Mouse (Mus musculus) lung, postnatal 0 days (tissue): Measurements from ENCODE around the gene Siglece. TPM values are rescaled to one million over a fixed set of nuclear protein-coding genes. Genes with fewer than 3 reads are reported as not detected.

ENCODE experiments used
- ATAC-seq: fragments of 200-750 bp; cut with Nextera tagmentation; 2 replicates; pipeline ENCODE4 v1.8.0; 2017; ENCODE audit warnings: moderate library complexity
- DNase-seq: peaks from one replicate; pipeline ENCODE4 v3.0.0-alpha.2; 2016; ENCODE audit warnings: low spot score
- H3K27ac ChIP-seq: fragments of 300-500 bp; sonication (generic); 2 replicates; pipeline ENCODE4 v1.5.1; 2014; ENCODE audit warnings: antibody characterized with exemption, mild to moderate bottlenecking, low read length, mixed read lengths
- H3K27me3 ChIP-seq: fragments of 300-500 bp; sonication (generic); replicated peaks from 2 replicates; pipeline ENCODE4 v1.6.1; 2014; ENCODE audit warnings: low read length, mixed read lengths; ENCODE audit not compliant: insufficient read depth
- H3K36me3 ChIP-seq: fragments of 300-500 bp; sonication (generic); 2 replicates; pipeline ENCODE4 v1.6.1; 2014; ENCODE audit warnings: low read length, mixed read lengths; ENCODE audit not compliant: insufficient read depth
- H3K4me1 ChIP-seq: fragments of 300-500 bp; sonication (generic); 2 replicates; pipeline ENCODE4 v1.6.1; 2014; ENCODE audit warnings: antibody characterized with exemption, low read depth, low read length, mixed read lengths; ENCODE audit not compliant: insufficient read depth
- H3K4me2 ChIP-seq: fragments of 300-500 bp; sonication (generic); replicated peaks from 2 replicates; pipeline ENCODE4 v1.6.1; 2014; ENCODE audit warnings: low read depth, mild to moderate bottlenecking, low read length, moderate library complexity, mixed read lengths
- H3K4me3 ChIP-seq: fragments of 300-500 bp; sonication (generic); 2 replicates; pipeline ENCODE4 v1.5.1; 2014; ENCODE audit warnings: low read depth, low read length
- H3K9ac ChIP-seq: fragments of 300-500 bp; sonication (generic); replicated peaks from 2 replicates; pipeline ENCODE4 v1.6.1; 2014; ENCODE audit warnings: low read depth, mild to moderate bottlenecking
- H3K9me3 ChIP-seq: fragments of 300-500 bp; sonication (generic); 2 replicates; pipeline ENCODE4 v1.6.1; 2016; ENCODE audit warnings: low read length, mixed read lengths
- CTCF ChIP-seq: IDR thresholded peaks from 2 replicates; pipeline ENCODE4 v1.5.1; 2016; ENCODE audit warnings: antibody characterized with exemption, mild to moderate bottlenecking
- EP300 ChIP-seq: IDR thresholded peaks from 2 replicates; pipeline ENCODE4 v1.6.1; 2016; ENCODE audit warnings: antibody characterized with exemption, mild to moderate bottlenecking, control low read depth
- WGBS: fragments of 180-500 bp; shearing (Covaris S2); extraction: QIAGEN DNeasy Blood & Tissue Kit; methylation state at CpG from one replicate; pipeline ENCODE4 v1.1.7; 2014; 5-methylcytosine and 5-hydroxymethylcytosine counted together
- polyA plus RNA-seq: library from polyadenylated mRNA; unstranded; fragments of >200 nt; fragmentation: Nextera tagmentation; extraction: Ambion mirVana; gene quantifications from 2 replicates; pipeline ENCODE4 v1.2.1, GENCODE M21; 2015

Siglece gene
- polyA plus RNA-seq, 1 experiment from 2014 or later, result 4.0 TPM

- 57% methylated on average over 7 of the region's 7 CpGs for WGBS
- H3K9me3 ChIP-seq, result no peaks in the 10 kb centered on the region
- ATAC-seq (no peak), DNase-seq (no peak)
- no peak overlapping the region for H3K4me3 ChIP-seq
- H3K9ac ChIP-seq, result no peak overlapping the region
- H3K27ac ChIP-seq, result no peak overlapping the region
- H3K4me1 ChIP-seq, result no peaks in the 10 kb centered on the region
- no peaks in the 10 kb centered on the region for H3K36me3 ChIP-seq
- no peaks in the 10 kb centered on the region for H3K27me3 ChIP-seq
- TF ChIP-seq EP300 (no peak), CTCF (no peak)
- H3K4me2 ChIP-seq, result no peak overlapping the region
Measured at GRCm38 (mm10) chr7:43622927-43623326, 37.0 kb downstream of the Siglece start.

GRCm38 (mm10) chr7:43613816-43614551 lies 46.0 kb downstream of the Siglece start:
- DNase-seq (no peak), ATAC-seq (no peak)
- Histone ChIP-seq H3K36me3 (no peaks in the 10 kb centered on the region), H3K4me2 (no peak overlapping the region), H3K4me1 (no peaks in the 10 kb centered on the region), H3K9ac (no peak overlapping the region), H3K27me3 (no peaks in the 10 kb centered on the region), H3K4me3 (no peak overlapping the region), H3K9me3 (no peaks in the 10 kb centered on the region), H3K27ac (no peak overlapping the region)
- 89% methylated on average over 14 of the region's 14 CpGs for WGBS
- no peak for TF ChIP-seq CTCF
- TF ChIP-seq EP300, result no peak

GRCm38 (mm10) chr7:43608316-43608824 lies 51.6 kb downstream of the Siglece start:
- TF ChIP-seq EP300 (no peak), CTCF (no peak)
- Histone ChIP-seq H3K27me3 (no peaks in the 10 kb centered on the region), H3K27ac (no peak overlapping the region), H3K9me3 (no peaks in the 10 kb centered on the region), H3K9ac (no peak overlapping the region), H3K4me1 (0 out of 2 replicates have a peak, but pooled peaks cover 4% of the 10 kb centered on the region), H3K36me3 (no peaks in the 10 kb centered on the region), H3K4me3 (no peak overlapping the region), H3K4me2 (no peak overlapping the region)
- ATAC-seq, result no peak
- no peak for DNase-seq
- WGBS, result 60% methylated on average over 7 of the region's 7 CpGs

GRCm38 (mm10) chr7:43607743-43608287 lies 52.1 kb downstream of the Siglece start:
- no peak overlapping the region for H3K9ac ChIP-seq
- no peak for ATAC-seq
- TF ChIP-seq EP300 (no peak), CTCF (no peak)
- DNase-seq, result peak; percentile 36
- 0 out of 2 replicates have a peak, but pooled peaks cover 4% of the 10 kb centered on the region for H3K4me1 ChIP-seq
- WGBS, result 37% methylated on average over 5 of the region's 5 CpGs
- H3K4me2 ChIP-seq, result no peak overlapping the region
- no peaks in the 10 kb centered on the region for H3K9me3 ChIP-seq
- no peak overlapping the region for H3K27ac ChIP-seq
- H3K4me3 ChIP-seq, result no peak overlapping the region
- no peaks in the 10 kb centered on the region for H3K27me3 ChIP-seq
- no peaks in the 10 kb centered on the region for H3K36me3 ChIP-seq

- DNase-seq, result peak; percentile 82
- Histone ChIP-seq H3K36me3 (no peaks in the 10 kb centered on the region), H3K9ac (no peak within 1 kb of the TSS), H3K9me3 (no peaks in the 10 kb centered on the region), H3K27me3 (no peaks in the 10 kb centered on the region), H3K4me1 (0 out of 2 replicates have a peak, but pooled peaks cover 4% of the 10 kb centered on the region), H3K4me2 (peak within 1 kb of the TSS; percentile 44), H3K4me3 (peak within 1 kb of the TSS; percentile 12; the same call in 1 of the 2 replicates), H3K27ac (no peak within 1 kb of the TSS)
- ATAC-seq, result peak; percentile 91
- no peak for TF ChIP-seq EP300
- TF ChIP-seq CTCF, result no peak
- WGBS, result 16% methylated on average over 41 of the region's 41 CpGs
Measured at GRCm38 (mm10) chr7:43606896-43607742, 52.8 kb downstream of the Siglece start, which contains the start of gene Zfp819. Gene Zfp819, plus strand, starts transcription at chr7:43607169.

GRCm38 (mm10) chr7:43601884-43602283 lies 58.1 kb downstream of the Siglece start:
- DNase-seq (no peak), ATAC-seq (no peak)
- H3K4me3 ChIP-seq, result no peak overlapping the region
- 28% methylated on average over 5 of the region's 5 CpGs for WGBS
- H3K4me2 ChIP-seq, result no peak overlapping the region
- H3K4me1 ChIP-seq, result no peaks in the 10 kb centered on the region
- TF ChIP-seq CTCF, result no peak
- no peak for TF ChIP-seq EP300
- H3K27ac ChIP-seq, result no peak overlapping the region
- no peak overlapping the region for H3K9ac ChIP-seq
- H3K27me3 ChIP-seq, result no peaks in the 10 kb centered on the region
- no peaks in the 10 kb centered on the region for H3K36me3 ChIP-seq
- H3K9me3 ChIP-seq, result no peaks in the 10 kb centered on the region

Other genes starting within 250 kb of the Siglece start
- gene Lim2, start 232.5 kb downstream of the Siglece start, polyA plus RNA-seq, result not detected in 2 replicates
- gene Nkg7, start 223.1 kb downstream of the Siglece start, polyA plus RNA-seq, result 2.6 and 2.9 TPM in 2 replicates
- gene Cldnd2, start 219.4 kb downstream of the Siglece start, polyA plus RNA-seq, result 0.21 TPM in 1 of 2 replicates, not detected in the other
- gene Etfb, start 216.1 kb downstream of the Siglece start, polyA plus RNA-seq, result 356 and 377 TPM in 2 replicates
- 0.35 TPM in 1 of 2 replicates, not detected in the other for gene Gm45233, start 216.0 kb downstream of the Siglece start, polyA plus RNA-seq
- gene Vsig10l, start 197.0 kb downstream of the Siglece start, polyA plus RNA-seq, result 5.0 TPM in 2 replicates
- gene Iglon5, start 170.1 kb downstream of the Siglece start, polyA plus RNA-seq, result 0.05 TPM in 1 of 2 replicates, not detected in the other
- not detected in 2 replicates for gene 4931406B18Rik, start 154.2 kb downstream of the Siglece start, polyA plus RNA-seq
- 5.0 and 6.2 TPM in 2 replicates for gene Cd33, start 115.7 kb downstream of the Siglece start, polyA plus RNA-seq
- gene Zfp658, start 97.9 kb downstream of the Siglece start, polyA plus RNA-seq, result 1.7 and 1.8 TPM in 2 replicates
- gene Zfp719, start 80.6 kb downstream of the Siglece start, polyA plus RNA-seq, result 5.7 and 6.0 TPM in 2 replicates
- 0.08 and 0.27 TPM in 2 replicates for gene Zfp819, start 53.0 kb downstream of the Siglece start, polyA plus RNA-seq
- 0.07 and 0.08 TPM in 2 replicates for gene Ceacam18, start 25.5 kb downstream of the Siglece start, polyA plus RNA-seq
- 8.5 and 9.0 TPM in 2 replicates for gene Ctu1, start 11.9 kb upstream of the Siglece start, polyA plus RNA-seq
- gene Klk14, start 30.3 kb upstream of the Siglece start, polyA plus RNA-seq, result 0.31 and 0.39 TPM in 2 replicates
- 4.8 and 6.3 TPM in 2 replicates for gene Klk13, start 52.4 kb upstream of the Siglece start, polyA plus RNA-seq
- gene Klk12, start 108.7 kb upstream of the Siglece start, polyA plus RNA-seq, result not detected in 2 replicates
- 1.2 and 1.3 TPM in 2 replicates for gene Klk11, start 114.4 kb upstream of the Siglece start, polyA plus RNA-seq
- gene Klk10, start 120.9 kb upstream of the Siglece start, polyA plus RNA-seq, result 2.6 and 4.2 TPM in 2 replicates
- gene Klk9, start 131.7 kb upstream of the Siglece start, polyA plus RNA-seq, result 0.15 and 0.25 TPM in 2 replicates
- 41.9 and 47.1 TPM in 2 replicates for gene Klk8, start 137.4 kb upstream of the Siglece start, polyA plus RNA-seq
- gene Klk7, start 151.1 kb upstream of the Siglece start, polyA plus RNA-seq, result not detected in 2 replicates
- not detected in 2 replicates for gene Klk6, start 164.3 kb upstream of the Siglece start, polyA plus RNA-seq
- gene Klk5, start 181.8 kb upstream of the Siglece start, polyA plus RNA-seq, result not detected in 2 replicates
- gene Klk4, start 221.0 kb upstream of the Siglece start, polyA plus RNA-seq, result not detected in 2 replicates